24 mouse cellular contexts compared by ENCODE assay signal in the genomic region with DNA sequence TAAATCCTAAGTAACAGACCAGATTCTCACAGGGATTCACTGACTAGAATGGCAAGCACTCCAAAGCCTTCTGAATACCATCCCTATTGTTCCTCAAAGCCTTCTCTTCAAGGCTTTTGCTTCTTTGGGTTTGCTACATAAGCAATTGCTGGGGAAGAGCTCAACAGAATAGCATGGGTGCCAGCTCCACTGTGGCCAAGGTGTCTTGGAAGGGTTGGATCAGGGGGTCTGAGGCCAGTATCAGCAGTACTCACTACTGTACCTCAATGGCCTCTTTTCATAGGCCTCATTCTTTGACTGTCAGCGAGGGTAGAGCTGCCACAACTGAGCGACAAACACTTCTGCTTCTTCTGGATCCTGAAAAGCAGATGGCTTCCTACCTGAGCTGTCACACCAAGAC.
"Had no signal": no experiment of that assay in that cellular context is flagged by ENCODE, and none has a peak within 500 bp of the region (broad histone marks: within the 10 kb centered on the region; RNA-seq: fewer than 3 reads in every experiment).

No protein-coding gene starts in this region.

- H3K27me3 ChIP-seq: heart, embryonic 13.5 days; heart, embryonic 15.5 days; hindbrain, embryonic 13.5 days; hindbrain, embryonic 15.5 days; kidney, embryonic 15.5 days; limb, embryonic 13.5 days; limb, embryonic 15.5 days; liver, embryonic 12.5 days had no signal

- H3K36me3 ChIP-seq: heart, embryonic 15.5 days; kidney, embryonic 15.5 days; liver, embryonic 12.5 days had no signal

- H3K27ac ChIP-seq: heart, embryonic 13.5 days; heart, embryonic 15.5 days; hindbrain, embryonic 13.5 days; hindbrain, embryonic 15.5 days; hindbrain, postnatal 0 days; kidney, embryonic 15.5 days; kidney, postnatal 0 days; limb, embryonic 13.5 days; limb, embryonic 15.5 days; liver, embryonic 12.5 days had no signal

- H3K9me3 ChIP-seq: heart, embryonic 13.5 days; heart, embryonic 15.5 days; hindbrain, embryonic 13.5 days; hindbrain, embryonic 15.5 days; kidney, embryonic 15.5 days; limb, embryonic 13.5 days; limb, embryonic 15.5 days; liver, embryonic 12.5 days had no signal

- H3K4me1 ChIP-seq: hindbrain, embryonic 15.5 days; kidney, embryonic 15.5 days; limb, embryonic 15.5 days; liver, embryonic 12.5 days had no signal

- H3K4me2 ChIP-seq: heart, embryonic 11.5 days; heart, embryonic 13.5 days; heart, embryonic 15.5 days; hindbrain, embryonic 13.5 days; hindbrain, embryonic 15.5 days; kidney, embryonic 15.5 days; limb, embryonic 13.5 days; limb, embryonic 15.5 days; liver, embryonic 12.5 days had no signal

- H3K9ac ChIP-seq: heart, embryonic 13.5 days; heart, embryonic 15.5 days; hindbrain, embryonic 13.5 days; hindbrain, embryonic 15.5 days; kidney, embryonic 15.5 days; limb, embryonic 13.5 days; limb, embryonic 15.5 days; liver, embryonic 12.5 days had no signal

- DNase-seq: gastrocnemius, postnatal 14 days; gastrocnemius, postnatal 36 days; heart, adult 18-20 months; heart, postnatal 36 days; kidney, adult 11 months; kidney, adult 2 months; kidney, adult 9 months; kidney, postnatal 14 days; kidney, postnatal 36 days; layer of hippocampus, adult 9-11 months; layer of hippocampus, postnatal 36 days; left cerebral cortex, postnatal 4 days had no signal

- ATAC-seq: hindbrain, postnatal 0 days; intestine, embryonic 16.5 days; liver, embryonic 12.5 days had no signal

- H3K4me3 ChIP-seq: heart, embryonic 13.5 days; heart, embryonic 15.5 days; hindbrain, embryonic 13.5 days; hindbrain, embryonic 15.5 days; kidney, embryonic 15.5 days; limb, embryonic 13.5 days; limb, embryonic 15.5 days; liver, embryonic 12.5 days had no signal
